Mouse (Mus musculus): ENCODE measurements around the gene Tmem63c.

DNA sequence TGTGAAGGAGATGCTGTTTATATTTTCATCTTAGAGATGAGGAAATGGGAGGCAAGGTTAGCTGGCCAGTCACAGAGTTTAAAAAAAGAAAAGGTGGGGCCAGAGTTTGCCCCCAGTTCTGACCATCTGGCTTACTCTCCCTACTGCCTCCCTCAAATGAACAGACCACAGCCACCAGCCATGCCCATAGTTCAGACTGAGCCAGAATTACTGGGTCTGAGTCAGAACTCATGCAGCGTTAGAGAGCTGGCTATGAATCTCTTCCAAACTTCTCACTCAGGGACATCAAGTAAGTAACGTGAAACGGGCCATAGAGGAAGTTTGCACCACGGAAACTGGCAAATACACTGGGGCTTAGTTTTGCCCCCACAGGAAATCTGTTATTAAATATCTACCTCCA, 83.7 kb downstream of the Tmem63c start:
- no peak for TF ChIP-seq POLR2A (IDR thresholded peaks at IDR 0.05; ENCODE audit: extremely low read depth, insufficient read depth, low read length)
- no peak for TF ChIP-seq CTCF (IDR thresholded peaks at IDR 0.05; ENCODE audit: extremely low read depth, insufficient read depth, low read length)
